Comparison of ENCODE assay signal across 19 mouse cellular contexts in genomic region chr1:64021986-64022385, GRCm38 (mm10).
"Had no signal": no experiment of that assay in that cellular context is flagged by ENCODE, and none has a peak within 500 bp of the region (broad histone marks: within the 10 kb centered on the region; RNA-seq: fewer than 3 reads in every experiment).

No protein-coding gene starts in this region.

- H3K9me3 ChIP-seq: megakaryocyte, embryonic 14.5 days; midbrain, embryonic 10.5 days; midbrain, embryonic 12.5 days; neural tube, embryonic 13.5 days; neural tube, embryonic 15.5 days had no signal

- H3K36me3 ChIP-seq: midbrain, embryonic 10.5 days; midbrain, embryonic 12.5 days; neural tube, embryonic 13.5 days; neural tube, embryonic 15.5 days had no signal

- H3K9ac ChIP-seq: lung, embryonic 14.5 days; midbrain, embryonic 12.5 days; neural tube, embryonic 13.5 days; neural tube, embryonic 15.5 days had no signal

- DNase-seq: lung, adult 18-20 months; lung, postnatal 10 days; lung, postnatal 4 days; midbrain, embryonic 14.5 days; right cerebral cortex, adult 18-20 months; right cerebral cortex, postnatal 25 days; right cerebral cortex, postnatal 4 days; spleen, adult 18-20 months; thymus, adult 18-20 months; thymus, postnatal 14 days; thymus, postnatal 36 days had no signal

- H3K4me3 ChIP-seq: megakaryocyte, embryonic 14.5 days; midbrain, embryonic 10.5 days; midbrain, embryonic 12.5 days; myocyte; neural tube, embryonic 13.5 days; neural tube, embryonic 15.5 days had no signal

- ATAC-seq: midbrain, embryonic 16.5 days had no signal

- H3K4me2 ChIP-seq: lung, embryonic 14.5 days; midbrain, embryonic 12.5 days; neural tube, embryonic 13.5 days; neural tube, embryonic 15.5 days had no signal

- H3K27me3 ChIP-seq: midbrain, embryonic 12.5 days; neural tube, embryonic 13.5 days; neural tube, embryonic 15.5 days had no signal

- H3K27ac ChIP-seq: midbrain, embryonic 10.5 days; midbrain, embryonic 12.5 days; neural tube, embryonic 15.5 days had no signal
